Mouse (Mus musculus) left cerebral cortex, adult 8-10 months (tissue): ENCODE data around the gene Prl4a1. TPM values are rescaled to one million over a fixed set of nuclear protein-coding genes. Genes with fewer than 3 reads are reported as not detected.
"Not testable (repeated sequence)": the region's sequence is repeated elsewhere in the genome, so short reads cannot be mapped to it uniquely, and the experiment has no call there.

ENCODE experiments used
- DNase-seq, 2 experiments: peaks; one replicate each; pipeline ENCODE4 v3.0.0; 2022; ENCODE audit warnings: low spot score in 2 of 2
- total RNA-seq, 4 experiments: library from RNA; stranded (reverse); gene quantifications; 2 replicates each; pipeline ENCODE4 v1.2.4; 2022

Gene Prl4a1
- not detected for total RNA-seq

DNA sequence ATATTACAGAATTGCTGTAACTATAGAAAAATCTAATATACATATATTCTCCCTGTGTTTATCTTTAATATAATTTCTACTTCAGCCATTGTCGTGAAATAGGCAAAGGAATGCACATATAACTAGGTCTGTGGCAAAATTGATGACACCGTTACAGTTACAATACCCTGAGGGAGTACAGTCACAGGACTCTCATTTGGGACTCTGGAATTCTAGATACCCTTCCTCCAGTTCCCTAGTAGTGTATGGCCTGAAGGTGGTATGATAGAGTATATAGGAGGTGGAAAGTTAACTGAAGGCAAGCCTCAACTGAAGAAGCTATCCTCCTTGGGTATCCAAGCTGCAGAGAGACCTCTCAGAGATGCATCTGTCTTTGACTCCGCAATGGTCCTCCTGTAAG is at the start of gene Prl4a1:
Gene Prl4a1 (plus strand): TSS at position 301 of the 400 bp plus-strand sequence.
- DNase-seq = no peak

DNA sequence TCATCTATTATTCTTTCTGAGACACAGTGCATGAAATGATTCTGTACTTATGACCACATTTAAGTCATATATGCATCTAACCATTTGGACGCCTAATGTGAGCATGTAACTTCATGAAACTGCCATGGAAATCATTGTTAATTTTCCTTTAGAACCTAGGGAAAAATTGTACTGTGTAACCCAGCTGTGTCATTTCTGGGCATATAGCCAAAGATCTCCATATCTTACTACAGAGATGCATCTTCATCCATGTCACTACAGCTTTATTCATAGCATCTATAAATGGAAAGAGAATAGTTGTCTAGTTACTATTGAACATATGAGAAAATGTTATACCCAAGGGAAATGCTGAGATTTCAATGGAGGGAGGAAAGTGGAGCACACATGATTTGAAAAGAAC is 43.1 kb upstream of the Prl4a1 start:
- no peak for DNase-seq

DNA sequence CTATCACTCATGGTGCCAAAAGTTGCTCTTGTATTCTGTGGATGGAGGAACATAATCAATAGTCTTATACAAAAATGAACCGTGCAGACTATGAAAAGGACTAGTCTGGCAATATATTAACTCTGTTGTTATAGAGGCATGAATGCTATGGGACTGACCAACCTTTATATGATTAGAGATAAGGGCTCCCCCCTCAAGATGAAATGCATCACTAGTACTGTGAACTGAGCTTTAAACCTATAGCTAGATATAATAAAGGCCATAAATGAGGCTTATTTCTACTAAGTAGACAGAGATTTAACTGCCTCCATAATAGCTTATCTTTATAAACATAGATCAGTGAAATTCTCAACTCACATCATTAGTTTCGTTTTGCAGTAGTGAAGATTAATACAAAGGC is 41.7 kb upstream of the Prl4a1 start:
- not testable (repeated sequence) for DNase-seq

DNA sequence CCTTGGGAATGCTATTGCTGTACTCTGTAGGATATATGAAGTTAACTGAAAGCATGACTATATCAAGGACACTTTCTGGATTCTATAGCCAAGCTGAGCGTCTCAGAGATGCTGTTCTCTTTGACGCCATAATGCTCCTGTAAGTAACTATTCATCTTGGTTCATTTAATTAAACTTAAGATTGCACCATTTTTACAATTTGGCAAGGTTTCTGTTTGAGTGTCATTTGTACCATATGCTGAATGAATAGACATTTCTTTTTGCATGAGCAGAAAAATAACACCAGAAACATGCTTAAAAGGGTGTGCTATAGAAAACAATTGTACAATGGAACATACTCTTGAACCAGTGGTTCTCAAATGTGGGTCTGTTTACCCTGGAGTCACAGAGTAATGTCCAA is 38.4 kb upstream of the Prl4a1 start:
- DNase-seq = no peak

DNA sequence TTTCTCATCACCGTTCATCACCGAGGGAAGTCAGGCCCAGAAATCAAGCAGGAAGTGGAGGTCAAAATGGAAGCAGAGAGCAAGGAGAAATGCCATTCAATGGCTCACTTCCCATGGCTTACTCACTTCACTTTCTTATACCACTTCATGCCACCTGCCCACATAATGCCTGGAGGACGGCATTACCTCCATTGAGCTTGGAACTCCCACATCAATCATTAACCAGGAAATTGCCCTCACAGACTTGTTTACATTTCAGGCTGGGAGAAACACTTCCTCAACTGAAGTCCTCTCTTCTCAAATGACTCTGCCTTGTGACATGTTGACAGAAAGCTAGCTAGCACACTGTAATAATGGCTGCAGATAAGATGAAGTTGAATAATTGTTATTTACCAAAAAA is 19.5 kb upstream of the Prl4a1 start:
- not testable (repeated sequence) for DNase-seq

DNA sequence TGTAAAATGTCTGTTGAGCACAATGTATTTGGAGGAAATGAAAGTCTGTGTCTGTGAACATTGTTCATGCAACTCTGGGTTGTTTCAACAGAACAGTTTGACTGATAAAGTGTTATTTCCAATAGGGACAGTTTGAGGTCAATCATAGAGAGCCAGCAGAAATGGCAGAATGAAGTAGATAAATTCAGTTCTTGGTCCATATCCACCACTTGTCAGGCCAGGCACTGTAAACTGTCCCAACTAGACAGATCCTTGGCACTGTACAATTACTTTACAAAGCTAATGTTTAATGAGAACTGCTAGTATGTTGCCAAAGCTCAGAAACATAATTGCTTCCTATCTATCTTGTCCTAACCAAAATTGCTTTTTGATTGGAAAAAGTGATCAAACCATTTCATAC is 13.3 kb downstream of the Prl4a1 start:
- no peak for DNase-seq

DNA sequence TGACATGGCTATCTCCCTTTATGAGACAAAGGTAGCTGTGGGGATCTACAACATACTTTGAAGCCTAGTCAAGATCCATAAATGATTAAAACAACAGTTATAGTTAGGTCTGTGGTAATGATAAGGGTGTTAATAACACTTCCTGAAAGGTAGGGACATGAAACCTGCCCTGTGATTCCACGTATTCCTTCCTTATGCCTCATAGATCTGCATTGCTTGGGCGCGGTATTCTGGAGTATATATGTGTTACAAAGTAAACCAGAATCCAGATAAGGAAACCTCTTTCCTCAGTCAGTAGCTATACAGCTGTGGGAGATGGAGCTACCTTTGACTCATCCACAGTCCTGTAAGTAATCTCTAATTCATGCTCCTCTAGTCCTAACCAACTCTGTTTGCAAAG is 53.3 kb downstream of the Prl4a1 start:
- DNase-seq = no peak

Other genes with a start within 250 kb of the Prl4a1 start
- gene Prl7c1, start 235.4 kb upstream of the Prl4a1 start, total RNA-seq = not detected
- not detected for gene Prl2a1, start 214.6 kb upstream of the Prl4a1 start, total RNA-seq
- gene Prl2c1, start 166.9 kb upstream of the Prl4a1 start, total RNA-seq = not detected
- gene Prl5a1, start 126.3 kb downstream of the Prl4a1 start, total RNA-seq = not detected
- gene Gm11361, start 241.3 kb downstream of the Prl4a1 start, total RNA-seq = 10 to 100 TPM; 66.5 to 80.8 (median 73.3) TPM